In the genomic region with DNA sequence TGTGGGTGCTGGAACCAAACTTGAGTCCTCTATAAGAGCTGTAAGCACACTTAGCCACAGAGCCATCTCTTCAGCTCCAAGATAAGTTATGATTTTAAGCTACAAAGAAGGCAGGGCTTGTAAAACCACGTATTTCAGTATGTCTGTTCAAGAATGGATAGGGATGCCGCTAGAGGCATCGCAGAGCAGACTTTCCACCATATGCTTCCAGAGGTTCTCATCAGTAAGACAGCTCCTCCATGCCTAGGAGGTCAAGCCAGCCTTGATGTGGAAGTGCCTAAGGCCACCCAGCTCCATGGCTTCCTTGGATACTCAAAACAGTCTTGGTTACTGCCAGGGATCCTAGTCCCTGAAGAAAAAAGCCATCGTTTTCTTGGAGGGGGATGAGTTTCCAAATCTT, we compare ENCODE assay signal across 23 mouse cellular contexts. TPM values are rescaled to one million over a fixed set of nuclear protein-coding genes. Genes with fewer than 3 reads are reported as not detected.
DNase-seq lines count a peak whose midpoint lies in the region; ATAC-seq and TF ChIP-seq lines count a peak whose summit lies in the region.
"Had no signal": no experiment of that assay in that cellular context is flagged by ENCODE, and none has a peak within 500 bp of the region (broad histone marks: within the 10 kb centered on the region; RNA-seq: fewer than 3 reads in every experiment).

No protein-coding gene starts in this region.

- H3K36me3 ChIP-seq in heart, adult 2 months (ENCODE audit: control insufficient read depth, insufficient read depth, low read length), result no peaks in the 10 kb centered on the region
- peaks cover 12% of the 10 kb centered on the region for H3K36me3 ChIP-seq in heart, embryonic 11.5 days (ENCODE audit: control insufficient read depth, insufficient read depth, low read length)
- H3K36me3 ChIP-seq: embryonic facial prominence, embryonic 10.5 days; embryonic facial prominence, embryonic 12.5 days; forebrain, embryonic 15.5 days had no signal

- DNase-seq in heart, adult 2 months, result no peak
- DNase-seq in layer of hippocampus, adult 2 months (ENCODE audit: low spot score in 2 of 2), result no peak
- DNase-seq in layer of hippocampus, postnatal 14 days (ENCODE audit: low spot score in 2 of 2), result no peak
- DNase-seq in ZHBTc4 (ENCODE audit: low read depth, low spot score), result peak; percentile 34
- DNase-seq in urinary bladder, adult 18-20 months (ENCODE audit: low spot score in 2 of 2), result no peak
- DNase-seq: adrenal gland, adult 2 months; adrenal gland, postnatal 10 days; adrenal gland, postnatal 25 days; B cell, adult 2 months; cerebellum, adult 11 months; cerebellum, adult 18-20 months; cerebellum, adult 8-10 months; cerebellum, adult 9-11 months; cerebellum, postnatal 14 days; cerebellum, postnatal 36 days; forebrain, postnatal 0 days had no signal

- no peaks in the 10 kb centered on the region for H3K27me3 ChIP-seq in heart, adult 2 months (ENCODE audit: control insufficient read depth, insufficient read depth, low read length)
- H3K27me3 ChIP-seq in heart, embryonic 11.5 days (ENCODE audit: control insufficient read depth, insufficient read depth, low read length), result no peaks in the 10 kb centered on the region
- H3K27me3 ChIP-seq: CH12.LX; embryonic facial prominence, embryonic 12.5 days; forebrain, embryonic 13.5 days; forebrain, embryonic 15.5 days had no signal

- TF ChIP-seq EP300 in heart, adult 2 months (IDR thresholded peaks at IDR 0.05; ENCODE audit: insufficient read depth, low read depth, low read length), result no peak

- peak; percentile 4; the same call in 1 of the 2 replicates for TF ChIP-seq CTCF in heart, adult 2 months (IDR thresholded peaks at IDR 0.05)
- TF ChIP-seq CTCF in layer of hippocampus, adult 2 months (conservative IDR thresholded peaks at IDR 0.05), result peak; percentile 31

- no peak overlapping the region for H3K27ac ChIP-seq in heart, adult 2 months
- no peak overlapping the region for H3K27ac ChIP-seq in heart, embryonic 11.5 days (ENCODE audit: low read depth, low read length)
- no peak overlapping the region for H3K27ac ChIP-seq in layer of hippocampus, adult 2 months
- H3K27ac ChIP-seq: embryonic facial prominence, embryonic 10.5 days; embryonic facial prominence, embryonic 12.5 days; forebrain, embryonic 13.5 days; forebrain, embryonic 15.5 days had no signal

- no peak overlapping the region for H3K9ac ChIP-seq in heart, adult 2 months (ENCODE audit: low read depth, low read length)
- no peak overlapping the region for H3K9ac ChIP-seq in heart, embryonic 11.5 days (ENCODE audit: low read depth, low read length)
- H3K9ac ChIP-seq: embryonic facial prominence, embryonic 12.5 days; forebrain, embryonic 13.5 days; forebrain, embryonic 15.5 days; forebrain, postnatal 0 days had no signal

- H3K4me3 ChIP-seq in heart, adult 2 months, result no peak overlapping the region
- H3K4me3 ChIP-seq in heart, embryonic 11.5 days (ENCODE audit: low read depth, low read length), result no peak overlapping the region
- H3K4me3 ChIP-seq in layer of hippocampus, adult 2 months, result no peak overlapping the region
- H3K4me3 ChIP-seq: embryonic facial prominence, embryonic 10.5 days; embryonic facial prominence, embryonic 12.5 days; forebrain, embryonic 13.5 days; forebrain, embryonic 15.5 days had no signal

- no peak overlapping the region for H3K4me2 ChIP-seq in heart, embryonic 11.5 days
- H3K4me2 ChIP-seq: embryonic facial prominence, embryonic 12.5 days; forebrain, embryonic 13.5 days; forebrain, embryonic 15.5 days had no signal

- no peak for ATAC-seq in heart, embryonic 11.5 days (replicated peaks; ENCODE audit: insufficient number of reproducible peaks, low FRiP score, low TSS enrichment)
- ATAC-seq: CD4-positive, CD25-positive, alpha-beta regulatory T cell, adult 4 months; forebrain, embryonic 13.5 days; forebrain, embryonic 15.5 days; forebrain, postnatal 0 days had no signal

- H3K9me3 ChIP-seq in heart, embryonic 11.5 days (replicated peaks; ENCODE audit: control insufficient read depth, low read length), result no peaks in the 10 kb centered on the region
- H3K9me3 ChIP-seq: embryonic facial prominence, embryonic 10.5 days; embryonic facial prominence, embryonic 12.5 days; forebrain, embryonic 13.5 days; forebrain, embryonic 15.5 days had no signal

- intact Hi-C loops in heart, adult 2 months (cut with DNase I), result loop anchor here (2.0 to 10.0 kb wide), 2 partner anchors 14 to 260 kb away; no protein-coding TSS in a partner anchor

- no peak for TF ChIP-seq POLR2A in heart, adult 2 months (IDR thresholded peaks at IDR 0.05; ENCODE audit: insufficient read depth, low read depth, low read length)

- H3K4me1 ChIP-seq in heart, adult 2 months (ENCODE audit: control insufficient read depth, insufficient read depth, low read length), result peaks cover 2% of the 10 kb centered on the region; the same call in 1 of the 2 replicates
- H3K4me1 ChIP-seq in heart, embryonic 11.5 days (ENCODE audit: control insufficient read depth, insufficient read depth, low read length), result 0 out of 2 replicates have a peak, but pooled peaks cover 3% of the 10 kb centered on the region
- H3K4me1 ChIP-seq: embryonic facial prominence, embryonic 10.5 days; embryonic facial prominence, embryonic 12.5 days; forebrain, embryonic 13.5 days; forebrain, embryonic 15.5 days had no signal

- 69% methylated on average over 4 of the region's 4 CpGs for WGBS in heart, adult 2 months
- 63% methylated on average over 4 of the region's 4 CpGs for WGBS in heart, embryonic 11.5 days (ENCODE audit: insufficient replicate concordance)

- no peaks in the 10 kb centered on the region for H3K79me2 ChIP-seq in heart, adult 2 months (replicated peaks; ENCODE audit: control insufficient read depth, insufficient read depth, low read length)

RNA-seq across cellular contexts. Expression of a gene that starts 10.8 kb away (rescaled TPM):
- 10 to 100 TPM; 15.1 to 19.7 TPM for total RNA-seq in heart, adult 2 months (2021)
- 18.3 and 25.6 TPM in 2 replicates for polyA plus RNA-seq in heart, adult 2 months (2012; rRNA removed)
- 129 and 143 TPM in 2 replicates for polyA plus RNA-seq in heart, embryonic 11.5 days (2014; fragmentation: Nextera tagmentation; extraction: Ambion mirVana)
- total RNA-seq in layer of hippocampus, adult 2 months (2021), result 10 to 100 TPM; 30.6 to 38.5 TPM
- total RNA-seq in layer of hippocampus, postnatal 14 days (2021), result 10 to 100 TPM; 73.9 to 80.1 TPM
